Mouse (Mus musculus): ENCODE measurements at regions not wholly inside any gene's neighbourhood (a gene's known extent, or its start where the extent isn't known, plus 50 kb on each side); places are given as distances from the start of the nearest gene placed in this dataset.

DNA sequence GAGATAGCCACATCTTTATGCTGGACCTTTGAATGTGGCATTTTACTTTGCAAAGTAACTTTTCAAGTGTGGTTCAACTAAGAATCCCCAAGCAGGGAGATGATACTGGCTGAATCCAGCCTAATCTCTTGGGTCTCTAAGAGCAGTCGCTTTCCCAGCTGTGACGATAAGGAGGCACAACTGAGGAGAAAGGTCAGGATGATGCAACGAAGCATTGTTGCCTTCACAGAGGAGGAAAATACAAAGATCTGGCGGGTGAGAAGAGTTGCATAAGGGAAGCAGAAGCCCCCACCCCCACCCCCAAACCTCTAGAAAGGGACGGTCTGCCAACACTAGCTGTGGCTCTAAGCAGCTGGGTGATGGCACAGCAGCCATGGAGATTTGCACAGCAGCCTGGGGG lies 2298.6 kb upstream of the Gm7489 start:
- no peak for TF ChIP-seq EP300 (IDR thresholded peaks at IDR 0.05; ENCODE audit: low read depth)
- TF ChIP-seq CTCF (IDR thresholded peaks at IDR 0.05; ENCODE audit: low read depth) = no peak
